Mouse (Mus musculus): ENCODE results near the gene Dscam.

Gene Dscam

GRCm38 (mm10) chr16:96959695-96960094 lies 210.9 kb downstream of the Dscam start:
- in situ Hi-C loops (cut with MboI; ENCODE audit: low sequenced_read_pairs): no loop called here

GRCm38 (mm10) chr16:96945468-96946302 lies 224.9 kb downstream of the Dscam start:
- in situ Hi-C loops (cut with MboI; ENCODE audit: low sequenced_read_pairs): no loop called here

GRCm38 (mm10) chr16:96943648-96944047 lies 226.9 kb downstream of the Dscam start:
- in situ Hi-C loops (cut with MboI; ENCODE audit: low sequenced_read_pairs): no loop called here

- in situ Hi-C loops (cut with MboI; ENCODE audit: low sequenced_read_pairs): no loop called here
Measured at GRCm38 (mm10) chr16:96934795-96935194, 235.8 kb downstream of the Dscam start.

GRCm38 (mm10) chr16:96932211-96932610 lies 238.3 kb downstream of the Dscam start:
- in situ Hi-C loops (cut with MboI; ENCODE audit: low sequenced_read_pairs): no loop called here

GRCm38 (mm10) chr16:96931771-96932170 lies 238.8 kb downstream of the Dscam start:
- in situ Hi-C loops (cut with MboI; ENCODE audit: low sequenced_read_pairs): no loop called here

GRCm38 (mm10) chr16:96928011-96928410 lies 242.5 kb downstream of the Dscam start:
- in situ Hi-C loops (cut with MboI; ENCODE audit: low sequenced_read_pairs): no loop called here

GRCm38 (mm10) chr16:96927408-96927807 lies 243.1 kb downstream of the Dscam start:
- in situ Hi-C loops (cut with MboI; ENCODE audit: low sequenced_read_pairs): no loop called here

- in situ Hi-C loops (cut with MboI; ENCODE audit: low sequenced_read_pairs): no loop called here
Measured at GRCm38 (mm10) chr16:96926977-96927376, 243.6 kb downstream of the Dscam start.

GRCm38 (mm10) chr16:96923941-96924340 lies 246.6 kb downstream of the Dscam start:
- in situ Hi-C loops (cut with MboI; ENCODE audit: low sequenced_read_pairs): no loop called here

- in situ Hi-C loops (cut with MboI; ENCODE audit: low sequenced_read_pairs): no loop called here
Measured at GRCm38 (mm10) chr16:96914495-96914894, 256.1 kb downstream of the Dscam start.

GRCm38 (mm10) chr16:96912836-96913235 lies 257.7 kb downstream of the Dscam start:
- in situ Hi-C loops (cut with MboI; ENCODE audit: low sequenced_read_pairs): no loop called here

- in situ Hi-C loops (cut with MboI; ENCODE audit: low sequenced_read_pairs): no loop called here
Measured at GRCm38 (mm10) chr16:96912103-96912502, 258.4 kb downstream of the Dscam start.

GRCm38 (mm10) chr16:96910405-96911164 lies 260.0 kb downstream of the Dscam start:
- in situ Hi-C loops (cut with MboI; ENCODE audit: low sequenced_read_pairs): no loop called here

GRCm38 (mm10) chr16:96907818-96908217 lies 262.7 kb downstream of the Dscam start:
- in situ Hi-C loops (cut with MboI; ENCODE audit: low sequenced_read_pairs): no loop called here

GRCm38 (mm10) chr16:96907081-96907480 lies 263.5 kb downstream of the Dscam start:
- in situ Hi-C loops (cut with MboI; ENCODE audit: low sequenced_read_pairs): no loop called here

GRCm38 (mm10) chr16:96906630-96907029 lies 263.9 kb downstream of the Dscam start:
- in situ Hi-C loops (cut with MboI; ENCODE audit: low sequenced_read_pairs): no loop called here

- in situ Hi-C loops (cut with MboI; ENCODE audit: low sequenced_read_pairs): no loop called here
Measured at GRCm38 (mm10) chr16:96904761-96905160, 265.8 kb downstream of the Dscam start.

GRCm38 (mm10) chr16:96904359-96904758 lies 266.2 kb downstream of the Dscam start:
- in situ Hi-C loops (cut with MboI; ENCODE audit: low sequenced_read_pairs): no loop called here

GRCm38 (mm10) chr16:96902596-96902995 lies 268.0 kb downstream of the Dscam start:
- in situ Hi-C loops (cut with MboI; ENCODE audit: low sequenced_read_pairs): no loop called here

GRCm38 (mm10) chr16:96901234-96902014 lies 269.1 kb downstream of the Dscam start:
- in situ Hi-C loops (cut with MboI; ENCODE audit: low sequenced_read_pairs): no loop called here

Data from CH12F3 (cell line).